Mouse (Mus musculus) kidney, adult 11 months (tissue): ENCODE measurements around the gene Ldlrad3.

ENCODE experiments used
- DNase-seq: peaks from one replicate; pipeline ENCODE4 v3.0.0; 2022

Gene Ldlrad3

GRCm38 (mm10) chr2:102185069-102185950 lies 875 bp downstream of the Ldlrad3 start:
- DNase-seq = no peak

- DNase-seq = no peak
Measured at GRCm38 (mm10) chr2:102183720-102184480, 2.3 kb downstream of the Ldlrad3 start.

DNA sequence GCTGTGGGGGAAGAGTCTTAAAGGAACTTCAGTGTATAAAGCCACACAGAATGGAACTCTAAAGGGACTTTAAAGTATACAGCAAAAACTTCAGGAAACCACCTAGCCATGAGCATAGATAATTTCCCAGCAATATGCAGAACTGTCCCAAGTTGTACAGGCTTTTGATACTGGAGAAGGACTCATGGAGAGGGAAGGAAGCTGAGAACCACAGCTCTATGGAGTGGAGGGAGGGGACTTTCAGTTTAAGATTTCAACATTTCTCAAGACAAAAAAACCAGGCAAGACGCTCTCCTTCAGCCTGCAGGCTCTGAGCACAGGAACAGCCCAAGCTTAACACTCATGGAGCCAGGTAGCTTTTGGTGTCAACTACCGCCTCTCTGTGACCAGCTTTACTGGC lies 4.7 kb downstream of the Ldlrad3 start:
- DNase-seq = no peak

DNA sequence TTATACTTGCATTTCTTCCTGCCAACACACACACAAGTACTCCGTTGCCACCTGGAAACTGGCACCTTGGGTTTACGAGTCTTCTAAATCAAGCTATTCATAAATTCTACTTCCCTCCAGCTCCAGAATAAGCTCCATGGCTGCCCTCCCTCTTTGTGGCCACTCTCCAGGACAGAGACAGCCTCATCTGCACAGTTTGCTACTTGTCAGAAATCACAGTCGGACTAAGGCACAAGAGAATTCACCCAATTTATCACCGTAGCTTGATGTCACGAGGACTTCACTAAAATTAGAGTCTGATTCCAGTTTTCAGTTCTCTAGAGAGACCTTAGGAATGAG lies 9.8 kb downstream of the Ldlrad3 start:
- no peak for DNase-seq

DNA sequence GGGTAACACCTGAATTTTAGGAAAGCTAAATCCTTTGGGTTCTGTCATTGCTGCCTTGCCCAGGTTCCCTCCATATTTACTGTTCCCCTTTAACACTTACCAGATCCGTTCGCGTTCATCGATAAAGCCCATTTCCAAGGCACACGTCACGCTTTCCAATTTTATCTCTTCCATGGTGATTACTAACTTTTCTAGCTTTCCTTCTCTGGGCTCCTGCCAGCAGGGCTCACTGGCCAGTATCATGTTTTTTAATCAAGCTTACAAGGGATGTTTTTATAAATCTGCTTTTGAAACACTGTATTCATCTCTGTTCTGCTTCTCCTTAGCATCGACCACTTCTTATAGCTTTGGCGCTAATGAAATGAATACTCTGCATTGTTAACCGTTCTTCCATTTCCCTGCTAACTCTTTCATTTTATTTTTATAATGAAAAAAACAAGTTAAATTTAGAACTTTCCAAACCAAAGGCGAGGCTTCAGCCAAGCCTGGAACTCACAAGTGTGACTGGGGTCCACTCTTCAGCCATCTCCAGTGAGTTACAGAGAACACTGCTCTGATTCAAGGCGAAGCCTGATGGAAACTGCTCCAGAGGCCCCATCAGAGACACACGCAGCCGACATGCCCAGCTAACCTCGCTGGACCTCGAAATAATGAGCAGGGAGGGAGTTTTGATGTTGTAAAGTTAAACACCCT lies 10.3 kb downstream of the Ldlrad3 start:
- DNase-seq = no peak

DNA sequence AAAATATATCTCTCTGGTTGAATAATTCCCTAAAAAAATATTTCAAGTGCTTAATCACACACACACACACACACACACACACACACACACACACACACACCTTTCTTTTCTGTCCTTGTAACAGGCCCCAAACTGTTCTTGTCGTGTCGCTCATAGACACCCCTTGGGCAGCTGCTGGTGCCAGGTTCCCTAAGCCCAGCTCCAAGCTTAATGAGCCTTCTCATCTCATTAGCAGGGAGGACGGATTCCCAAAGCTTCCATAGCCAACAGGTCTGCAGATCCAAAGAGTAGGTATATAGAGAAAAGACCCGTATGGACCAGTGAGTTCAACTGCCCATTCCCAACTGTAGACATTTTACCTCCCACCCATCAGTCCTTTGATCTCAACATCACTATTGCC lies 13.7 kb downstream of the Ldlrad3 start:
- no peak for DNase-seq

GRCm38 (mm10) chr2:102166550-102167325 lies 19.4 kb downstream of the Ldlrad3 start:
- peak; percentile 29 for DNase-seq

DNA sequence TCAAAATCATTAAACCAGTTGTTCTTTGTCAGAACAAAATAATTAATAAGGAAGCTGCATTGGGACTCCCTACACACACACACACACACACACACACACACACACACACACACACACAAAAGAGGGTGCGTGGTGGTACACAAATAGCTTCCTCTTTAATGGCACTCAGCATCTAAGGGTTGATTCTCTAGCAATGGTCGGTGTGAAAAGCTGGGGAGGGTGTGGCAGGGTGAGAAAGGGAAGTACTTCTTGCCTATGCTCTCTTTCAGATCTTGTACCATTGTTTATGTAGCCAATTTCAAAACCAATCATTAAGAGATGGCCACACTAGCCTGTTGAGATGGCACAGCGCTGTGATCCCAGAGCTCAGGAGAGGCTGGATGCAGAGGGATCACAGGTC lies 23.1 kb downstream of the Ldlrad3 start:
- DNase-seq = no peak

- DNase-seq = no peak
Measured at GRCm38 (mm10) chr2:102157555-102157954, 28.6 kb downstream of the Ldlrad3 start.

- DNase-seq = no peak
Measured at GRCm38 (mm10) chr2:102157010-102157409, 29.2 kb downstream of the Ldlrad3 start.

DNA sequence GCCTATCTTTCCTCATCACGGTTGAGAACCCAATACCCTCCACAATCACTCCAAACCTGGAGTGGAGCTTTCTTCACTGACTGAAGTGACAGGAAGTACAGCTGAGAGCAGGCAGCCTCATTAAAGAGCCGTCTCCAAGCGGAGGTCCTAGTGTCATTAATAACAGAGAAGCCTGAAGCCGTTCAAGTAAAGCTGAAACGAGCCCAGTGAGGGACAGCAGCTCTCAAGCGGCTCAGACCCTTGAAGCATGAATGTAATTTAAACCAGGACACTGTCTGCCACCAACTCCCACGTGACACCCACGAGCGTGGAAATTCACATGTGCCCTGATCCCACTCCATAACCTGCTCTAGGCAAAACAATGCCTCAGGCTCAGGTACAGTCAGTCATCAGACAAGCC lies 29.7 kb downstream of the Ldlrad3 start:
- no peak for DNase-seq

GRCm38 (mm10) chr2:102155306-102156015 lies 30.7 kb downstream of the Ldlrad3 start:
- no peak for DNase-seq

GRCm38 (mm10) chr2:102154771-102155211 lies 31.4 kb downstream of the Ldlrad3 start:
- DNase-seq = no peak

DNA sequence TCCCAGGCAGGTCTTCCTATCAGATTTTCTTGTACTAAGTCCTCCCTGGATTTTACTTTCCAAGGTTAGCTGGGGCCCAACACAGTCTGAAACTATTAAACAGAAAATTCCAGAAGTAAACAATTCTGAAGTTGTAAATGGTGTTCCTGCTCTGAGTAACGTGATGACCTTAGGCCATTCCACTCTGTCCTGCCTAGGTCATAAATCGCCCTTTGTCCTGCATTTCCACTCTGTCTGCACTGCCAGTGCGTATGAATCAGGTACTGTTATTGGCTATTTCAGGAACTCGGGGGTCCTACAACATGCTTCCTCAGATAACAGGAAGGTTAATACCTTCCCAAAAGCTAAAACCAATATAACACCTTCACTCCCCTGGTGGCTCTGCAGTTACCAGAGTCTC lies 31.9 kb downstream of the Ldlrad3 start:
- peak; percentile 35 for DNase-seq

GRCm38 (mm10) chr2:102153516-102153915 lies 32.7 kb downstream of the Ldlrad3 start:
- no peak for DNase-seq

GRCm38 (mm10) chr2:102152851-102153250 lies 33.3 kb downstream of the Ldlrad3 start:
- DNase-seq = peak; percentile 63

GRCm38 (mm10) chr2:102149058-102149457 lies 37.1 kb downstream of the Ldlrad3 start:
- no peak for DNase-seq

DNA sequence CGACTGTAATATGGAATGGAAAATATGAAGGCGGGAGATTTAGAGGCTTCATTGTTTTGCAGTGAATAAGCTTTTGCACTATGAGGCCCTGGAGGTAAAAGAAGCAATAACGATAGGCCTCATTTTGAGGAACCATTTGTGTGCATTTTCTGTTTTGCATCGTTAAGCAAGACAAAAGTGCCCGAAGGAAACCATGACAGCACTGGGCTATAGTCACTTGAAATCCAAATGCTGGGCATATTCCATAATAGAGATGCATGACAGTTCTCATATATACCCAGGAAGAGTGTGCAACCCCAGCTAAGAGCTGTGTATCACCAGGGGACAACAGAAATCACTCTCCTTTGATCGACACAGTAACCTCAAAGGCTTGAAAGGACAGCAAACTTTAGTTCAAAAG lies 38.1 kb downstream of the Ldlrad3 start:
- DNase-seq = no peak

GRCm38 (mm10) chr2:102147561-102147960 lies 38.6 kb downstream of the Ldlrad3 start:
- no peak for DNase-seq

DNA sequence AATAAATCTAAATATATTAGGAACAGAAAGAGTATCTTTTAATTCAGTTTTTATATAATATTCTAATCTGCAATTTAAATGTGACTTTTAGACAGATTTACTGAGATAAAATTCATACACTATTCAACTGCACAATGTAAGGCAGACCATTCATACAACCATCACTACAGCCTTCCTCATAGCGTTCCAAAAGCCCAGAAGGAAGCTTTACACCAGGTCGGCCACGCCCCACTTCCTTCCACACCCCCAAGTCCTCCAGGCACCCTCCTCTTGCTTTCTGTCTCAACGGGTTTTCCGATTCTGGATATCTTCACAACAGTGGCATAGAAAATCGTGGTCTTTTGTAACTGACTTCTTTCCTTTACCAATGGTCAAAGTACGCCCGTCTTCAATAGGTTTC lies 39.8 kb downstream of the Ldlrad3 start:
- DNase-seq = no peak

GRCm38 (mm10) chr2:102145036-102145435 lies 41.1 kb downstream of the Ldlrad3 start:
- DNase-seq = no peak

GRCm38 (mm10) chr2:102144311-102144710 lies 41.9 kb downstream of the Ldlrad3 start:
- no peak for DNase-seq
